Mouse (Mus musculus) testis, postnatal 14 days (tissue): Measurements from ENCODE around the gene Cinp.
"Not testable (repeated sequence)": the region's sequence is repeated elsewhere in the genome, so short reads cannot be mapped to it uniquely, and the experiment has no call there.

ENCODE experiments used
- DNase-seq: peaks from one replicate; pipeline ENCODE4 v3.0.0; 2021; ENCODE audit warnings: low spot score

Gene Cinp

GRCm38 (mm10) chr12:110860293-110860692 lies 28.7 kb downstream of the Cinp start:
- DNase-seq, result no peak

GRCm38 (mm10) chr12:110858681-110859080 lies 30.3 kb downstream of the Cinp start:
- DNase-seq, result not testable (repeated sequence)

GRCm38 (mm10) chr12:110857196-110857595 lies 31.7 kb downstream of the Cinp start:
- peak; percentile 44 for DNase-seq

GRCm38 (mm10) chr12:110854786-110855737 lies 33.9 kb downstream of the Cinp start:
- no peak for DNase-seq

GRCm38 (mm10) chr12:110851923-110852322 lies 37.0 kb downstream of the Cinp start:
- DNase-seq, result peak; percentile 57

- no peak for DNase-seq
These were observed 37.5 kb downstream of the Cinp start for GRCm38 (mm10) chr12:110851414-110851813.

- no peak for DNase-seq
These were observed 38.1 kb downstream of the Cinp start for GRCm38 (mm10) chr12:110850929-110851256.

GRCm38 (mm10) chr12:110850010-110850928 lies 38.7 kb downstream of the Cinp start, which contains the start of gene Zfp839:
Gene Zfp839, plus strand, starts transcription at chr12:110850253.
- DNase-seq, result peak; percentile 88

- DNase-seq, result no peak
These were observed 42.7 kb downstream of the Cinp start for GRCm38 (mm10) chr12:110846191-110846765.

- peak; percentile 91 for DNase-seq
These were observed 43.6 kb downstream of the Cinp start for GRCm38 (mm10) chr12:110845131-110845880.

- DNase-seq, result peak; percentile 46
These were observed 44.5 kb downstream of the Cinp start for GRCm38 (mm10) chr12:110844227-110845130.

GRCm38 (mm10) chr12:110843194-110844048 lies 45.5 kb downstream of the Cinp start:
- DNase-seq, result peak; percentile 80

GRCm38 (mm10) chr12:110841731-110842493 lies 47.0 kb downstream of the Cinp start:
- DNase-seq, result no peak

- peak; percentile 96 for DNase-seq
These were observed 48.4 kb downstream of the Cinp start, which contains the start of gene Mok for GRCm38 (mm10) chr12:110840348-110841198. Gene Mok, minus strand, starts transcription at chr12:110840939.

GRCm38 (mm10) chr12:110837850-110838249 lies 51.1 kb downstream of the Cinp start:
- no peak for DNase-seq

- DNase-seq, result no peak
These were observed 51.6 kb downstream of the Cinp start for GRCm38 (mm10) chr12:110837192-110837841.

GRCm38 (mm10) chr12:110836729-110837128 lies 52.2 kb downstream of the Cinp start:
- DNase-seq, result no peak
